Mouse (Mus musculus): ENCODE data around the gene Lsmem1. TPM values are rescaled to one million over a fixed set of nuclear protein-coding genes. Genes with fewer than 3 reads are reported as not detected.

Gene Lsmem1
- total and polyA plus RNA-seq, 2 experiments from 2014 or later, result 9.2 to 24.3 TPM

DNA sequence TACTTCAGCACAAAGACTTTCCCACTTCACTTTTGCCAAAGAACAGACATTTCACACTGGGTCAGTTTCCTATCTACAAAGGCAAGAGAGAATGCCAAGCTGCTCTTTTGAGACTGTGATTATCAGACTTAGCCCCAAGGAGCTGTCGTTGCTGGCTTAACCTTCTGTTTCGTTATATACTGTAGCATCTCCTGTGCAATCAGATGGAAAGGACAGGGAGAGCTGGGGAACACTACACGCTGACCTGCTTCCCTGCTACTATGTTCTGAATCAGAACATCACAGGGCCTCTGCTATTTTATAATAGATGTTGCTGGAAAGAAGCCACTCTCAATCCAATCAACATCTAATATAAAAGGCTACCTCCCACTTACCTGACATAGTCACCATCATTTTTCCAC, 9.8 kb upstream of the Lsmem1 start:
- DNase-seq (ENCODE audit: low spot score), result no peak
- H3K27ac ChIP-seq (ENCODE audit: low read depth), result no peak overlapping the region
- ATAC-seq (ENCODE audit: insufficient read depth, low read depth), result no peak
- H3K4me2 ChIP-seq (ENCODE audit: low read depth, low read length), result no peak overlapping the region
- no peak overlapping the region for H3K9ac ChIP-seq (replicated peaks; ENCODE audit: low read depth, low read length)
- no peak for TF ChIP-seq CTCF (IDR thresholded peaks at IDR 0.05; ENCODE audit: low read depth)
- TF ChIP-seq EP300 (IDR thresholded peaks at IDR 0.05; ENCODE audit: low read depth), result no peak
- no peaks in the 10 kb centered on the region for H3K27me3 ChIP-seq (ENCODE audit: control insufficient read depth, insufficient read depth, low read length)
- H3K9me3 ChIP-seq (replicated peaks; ENCODE audit: control insufficient read depth, low read length), result no peaks in the 10 kb centered on the region
- no peaks in the 10 kb centered on the region for H3K4me1 ChIP-seq (ENCODE audit: control insufficient read depth, insufficient read depth)
- peaks cover 89% of the 10 kb centered on the region for H3K36me3 ChIP-seq (replicated peaks; ENCODE audit: control insufficient read depth, insufficient read depth, low read length)
- WGBS, result 73% methylated on average over 3 of the region's 3 CpGs
- H3K4me3 ChIP-seq (ENCODE audit: low read depth, low read length), result no peak overlapping the region

DNA sequence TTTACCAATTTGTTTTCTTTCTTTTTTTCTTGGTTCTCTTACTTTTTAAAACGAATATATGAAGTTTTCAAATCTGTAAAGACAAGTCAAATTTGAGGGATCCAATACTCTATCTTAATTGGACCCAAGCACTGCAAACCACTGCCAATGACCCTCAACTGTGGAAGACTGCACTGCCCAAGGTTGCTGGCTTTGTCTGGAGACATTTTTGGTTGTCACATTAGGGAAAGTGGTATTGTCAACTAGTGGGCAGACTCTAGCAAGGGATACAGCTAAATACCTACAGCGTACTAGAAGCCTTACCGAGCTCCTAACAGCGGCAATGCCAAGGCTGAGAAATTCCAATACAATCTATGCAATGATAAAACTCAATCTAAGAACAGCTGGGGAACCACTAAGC, 8.6 kb upstream of the Lsmem1 start:
- WGBS, result 74% methylated on average over 4 of the region's 4 CpGs
- no peak overlapping the region for H3K4me2 ChIP-seq (ENCODE audit: low read depth, low read length)
- DNase-seq (ENCODE audit: low spot score) (no peak), ATAC-seq (ENCODE audit: insufficient read depth, low read depth) (no peak)
- H3K9ac ChIP-seq (replicated peaks; ENCODE audit: low read depth, low read length), result no peak overlapping the region
- no peaks in the 10 kb centered on the region for H3K27me3 ChIP-seq (ENCODE audit: control insufficient read depth, insufficient read depth, low read length)
- H3K9me3 ChIP-seq (replicated peaks; ENCODE audit: control insufficient read depth, low read length), result no peaks in the 10 kb centered on the region
- TF ChIP-seq CTCF (IDR thresholded peaks at IDR 0.05; ENCODE audit: low read depth) (no peak), EP300 (IDR thresholded peaks at IDR 0.05; ENCODE audit: low read depth) (no peak)
- no peaks in the 10 kb centered on the region for H3K4me1 ChIP-seq (ENCODE audit: control insufficient read depth, insufficient read depth)
- H3K4me3 ChIP-seq (ENCODE audit: low read depth, low read length), result no peak overlapping the region
- H3K36me3 ChIP-seq (replicated peaks; ENCODE audit: control insufficient read depth, insufficient read depth, low read length), result peaks cover 89% of the 10 kb centered on the region
- H3K27ac ChIP-seq (ENCODE audit: low read depth), result no peak overlapping the region

DNA sequence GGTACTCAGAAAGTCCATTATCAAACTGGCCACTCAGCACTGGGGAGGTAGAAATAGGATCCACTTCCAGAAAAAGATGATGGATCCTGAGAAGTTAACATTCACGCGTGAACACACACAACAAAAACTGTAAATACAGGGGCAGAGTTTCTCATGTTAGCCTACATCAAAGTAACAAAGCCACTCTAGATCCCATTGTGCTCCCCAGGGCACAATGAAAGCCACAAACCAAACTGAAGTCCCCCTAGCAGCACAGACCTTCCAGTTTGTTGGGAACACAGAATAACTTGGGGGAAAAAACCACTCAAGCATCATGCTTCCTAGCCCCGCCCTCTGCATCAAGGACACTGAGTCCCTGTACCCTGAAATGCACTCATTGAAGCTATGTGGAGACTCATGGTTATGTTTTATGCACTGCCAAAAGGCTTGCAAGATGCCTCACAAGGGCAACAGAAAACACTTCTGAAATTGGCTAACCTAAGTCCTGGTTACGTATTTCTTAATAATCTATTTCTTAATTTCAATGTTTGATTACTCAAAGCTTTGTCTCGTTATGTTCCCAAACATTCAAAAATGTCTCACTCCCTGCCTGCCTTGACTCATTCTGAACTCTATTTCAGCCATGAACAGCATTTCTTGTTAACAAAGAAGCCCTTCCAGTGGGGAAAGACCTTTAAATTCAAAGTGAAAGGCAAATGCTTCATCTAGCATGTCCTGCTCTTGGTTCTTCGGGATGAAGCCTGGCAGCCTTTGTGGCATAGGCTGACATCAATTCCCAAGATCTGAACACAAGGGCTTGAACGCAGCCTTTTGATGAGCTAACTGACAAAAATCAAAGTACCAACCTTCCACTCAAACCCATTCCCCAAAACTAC, 3.1 kb upstream of the Lsmem1 start:
- ATAC-seq (ENCODE audit: insufficient read depth, low read depth), result no peak
- Histone ChIP-seq H3K9me3 (replicated peaks; ENCODE audit: control insufficient read depth, low read length) (no peaks in the 10 kb centered on the region), H3K36me3 (replicated peaks; ENCODE audit: control insufficient read depth, insufficient read depth, low read length) (peaks cover 60% of the 10 kb centered on the region), H3K27ac (ENCODE audit: low read depth) (no peak overlapping the region), H3K9ac (replicated peaks; ENCODE audit: low read depth, low read length) (no peak overlapping the region), H3K4me3 (ENCODE audit: low read depth, low read length) (no peak overlapping the region), H3K4me2 (ENCODE audit: low read depth, low read length) (no peak overlapping the region), H3K4me1 (ENCODE audit: control insufficient read depth, insufficient read depth) (no peaks in the 10 kb centered on the region), H3K27me3 (ENCODE audit: control insufficient read depth, insufficient read depth, low read length) (no peaks in the 10 kb centered on the region)
- 88% methylated on average over 7 of the region's 7 CpGs for WGBS
- DNase-seq (ENCODE audit: low spot score), result no peak
- no peak for TF ChIP-seq CTCF (IDR thresholded peaks at IDR 0.05; ENCODE audit: low read depth)
- TF ChIP-seq EP300 (IDR thresholded peaks at IDR 0.05; ENCODE audit: low read depth), result no peak

DNA sequence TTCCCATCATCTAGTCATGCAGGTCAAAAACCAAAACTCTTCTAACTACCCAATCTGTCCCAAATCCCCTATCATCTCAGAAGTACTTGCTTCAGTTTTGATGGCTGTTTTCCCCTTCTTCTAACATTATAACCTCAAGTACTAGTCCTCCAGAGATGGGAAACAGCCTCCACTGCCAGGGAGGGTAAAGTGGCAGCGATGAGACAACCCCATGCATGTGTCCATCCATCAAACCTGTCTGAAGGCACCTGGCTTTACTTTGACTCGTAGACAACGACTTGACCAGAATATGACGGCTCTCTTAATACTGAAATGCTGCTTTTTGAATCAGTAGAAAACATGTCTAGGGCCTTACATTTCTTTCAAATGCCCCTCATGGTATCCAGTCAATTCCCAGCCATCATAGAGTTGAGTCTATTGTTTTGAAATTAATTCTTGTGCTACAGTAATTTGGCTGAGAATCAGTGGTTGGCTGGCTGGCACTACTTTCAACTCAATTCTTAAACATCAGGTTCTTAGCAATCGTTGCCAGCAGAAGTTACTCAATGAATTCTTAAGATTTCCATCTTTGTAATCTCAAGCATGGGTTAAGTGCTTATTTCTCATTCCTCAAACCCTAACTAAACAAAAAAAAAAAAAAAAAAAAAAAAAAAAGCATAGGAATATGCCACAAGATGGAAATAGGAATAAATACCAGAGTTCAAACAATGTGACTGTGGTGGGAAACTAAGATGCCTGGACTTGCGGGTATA, 1.4 kb upstream of the Lsmem1 start:
- no peak for ATAC-seq (ENCODE audit: insufficient read depth, low read depth)
- DNase-seq (ENCODE audit: low spot score), result no peak
- Histone ChIP-seq H3K27me3 (ENCODE audit: control insufficient read depth, insufficient read depth, low read length) (no peaks in the 10 kb centered on the region), H3K4me2 (ENCODE audit: low read depth, low read length) (no peak overlapping the region), H3K27ac (ENCODE audit: low read depth) (no peak overlapping the region), H3K9ac (replicated peaks; ENCODE audit: low read depth, low read length) (no peak overlapping the region), H3K9me3 (replicated peaks; ENCODE audit: control insufficient read depth, low read length) (no peaks in the 10 kb centered on the region), H3K36me3 (replicated peaks; ENCODE audit: control insufficient read depth, insufficient read depth, low read length) (peaks cover 43% of the 10 kb centered on the region), H3K4me1 (ENCODE audit: control insufficient read depth, insufficient read depth) (no peaks in the 10 kb centered on the region), H3K4me3 (ENCODE audit: low read depth, low read length) (no peak overlapping the region)
- 82% methylated on average over 6 of the region's 6 CpGs for WGBS
- no peak for TF ChIP-seq EP300 (IDR thresholded peaks at IDR 0.05; ENCODE audit: low read depth)
- no peak for TF ChIP-seq CTCF (IDR thresholded peaks at IDR 0.05; ENCODE audit: low read depth)

DNA sequence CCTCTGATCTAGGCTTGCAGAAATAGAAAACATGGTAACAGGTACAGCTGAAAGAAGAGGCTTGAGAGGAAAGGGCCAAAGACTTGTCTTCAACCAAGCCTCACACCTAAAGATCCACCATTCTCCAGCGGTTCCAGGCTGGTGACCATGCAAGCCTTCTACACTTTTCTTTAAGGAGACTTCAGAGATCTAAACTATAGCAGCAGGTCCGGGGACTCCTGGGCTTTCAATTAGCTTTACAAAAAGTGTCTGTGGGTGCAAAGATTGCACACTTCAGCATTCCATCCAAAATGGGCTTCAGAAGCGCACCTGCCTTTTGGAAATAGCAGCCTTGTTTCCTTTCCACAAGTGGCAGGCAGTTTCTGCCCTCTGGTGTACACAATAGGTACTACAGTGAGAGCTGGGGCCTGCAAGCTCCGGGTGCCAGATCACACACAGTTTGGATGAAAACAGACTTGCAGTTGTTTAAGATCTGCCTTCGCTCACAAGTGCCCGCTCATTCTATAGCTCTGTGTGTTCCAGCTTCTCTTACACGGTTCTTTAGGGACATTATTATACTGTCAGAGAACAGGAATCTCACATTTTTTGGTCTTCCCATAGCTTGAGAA, 609 bp upstream of the Lsmem1 start:
- H3K4me3 ChIP-seq (ENCODE audit: low read depth, low read length), result peak overlapping the region; percentile 46
- H3K4me1 ChIP-seq (ENCODE audit: control insufficient read depth, insufficient read depth), result no peaks in the 10 kb centered on the region

More for the DNA sequence above, 609 bp upstream of the Lsmem1 start:
- no peak for ATAC-seq (ENCODE audit: insufficient read depth, low read depth)
- WGBS, result 23% methylated on average over 7 of the region's 7 CpGs
- Histone ChIP-seq H3K27me3 (ENCODE audit: control insufficient read depth, insufficient read depth, low read length) (no peaks in the 10 kb centered on the region), H3K36me3 (replicated peaks; ENCODE audit: control insufficient read depth, insufficient read depth, low read length) (peaks cover 36% of the 10 kb centered on the region), H3K27ac (ENCODE audit: low read depth) (peak overlapping the region; percentile 98), H3K9me3 (replicated peaks; ENCODE audit: control insufficient read depth, low read length) (no peaks in the 10 kb centered on the region), H3K4me2 (ENCODE audit: low read depth, low read length) (peak overlapping the region; percentile 64), H3K9ac (replicated peaks; ENCODE audit: low read depth, low read length) (peak overlapping the region; percentile 66; the same call in 1 of the 2 replicates)
- peak; percentile 89 for TF ChIP-seq CTCF (IDR thresholded peaks at IDR 0.05; ENCODE audit: low read depth)
- TF ChIP-seq EP300 (IDR thresholded peaks at IDR 0.05; ENCODE audit: low read depth), result 0 out of 2 replicates have a peak, but pooled peaks have one; percentile 7
- DNase-seq (ENCODE audit: low spot score), result peak; percentile 66

Measured in heart, postnatal 0 days (tissue).